Mouse (Mus musculus): ENCODE measurements around the gene Slc3a2. TPM values are rescaled to one million over a fixed set of nuclear protein-coding genes. Genes with fewer than 3 reads are reported as not detected.

Gene Slc3a2
- polyA plus RNA-seq, 1 experiment from 2014 or later = 157 TPM

GRCm38 (mm10) chr19:8663911-8664421, 59.2 kb downstream of the Slc3a2 start:
- 43% methylated on average over 10 of the region's 10 CpGs for WGBS
- Histone ChIP-seq H3K4me3 (replicated peaks; ENCODE audit: low read depth, low read length) (no peak overlapping the region), H3K4me1 (ENCODE audit: control insufficient read depth, insufficient read depth, low read length) (0 out of 2 replicates have a peak, but pooled peaks cover 5% of the 10 kb centered on the region), H3K4me2 (ENCODE audit: low read length) (no peak overlapping the region), H3K27me3 (ENCODE audit: control insufficient read depth, insufficient read depth, low read length) (peaks cover 4% of the 10 kb centered on the region), H3K27ac (replicated peaks; ENCODE audit: low read depth, low read length) (no peak overlapping the region), H3K9ac (replicated peaks; ENCODE audit: low read length) (no peak overlapping the region), H3K9me3 (ENCODE audit: control insufficient read depth, low read length) (no peaks in the 10 kb centered on the region), H3K36me3 (ENCODE audit: control insufficient read depth, insufficient read depth, low read length) (no peaks in the 10 kb centered on the region)
- ATAC-seq (ENCODE audit: low FRiP score, low TSS enrichment) (no peak), DNase-seq (no peak)

- H3K27me3 ChIP-seq (ENCODE audit: control insufficient read depth, insufficient read depth, low read length) = peaks cover 4% of the 10 kb centered on the region
- no peaks in the 10 kb centered on the region for H3K9me3 ChIP-seq (ENCODE audit: control insufficient read depth, low read length)
- no peak for ATAC-seq (ENCODE audit: low FRiP score, low TSS enrichment)
- no peaks in the 10 kb centered on the region for H3K36me3 ChIP-seq (ENCODE audit: control insufficient read depth, insufficient read depth, low read length)
- H3K4me3 ChIP-seq (replicated peaks; ENCODE audit: low read depth, low read length) = peak within 1 kb of the TSS; percentile 45
- 0 out of 2 replicates have a peak, but pooled peaks cover 5% of the 10 kb centered on the region for H3K4me1 ChIP-seq (ENCODE audit: control insufficient read depth, insufficient read depth, low read length)
- H3K4me2 ChIP-seq (ENCODE audit: low read length) = peak within 1 kb of the TSS; percentile 96
- no peak within 1 kb of the TSS for H3K27ac ChIP-seq (replicated peaks; ENCODE audit: low read depth, low read length)
- no peak for DNase-seq
- no peak within 1 kb of the TSS for H3K9ac ChIP-seq (replicated peaks; ENCODE audit: low read length)
- 74% methylated on average over 9 of the region's 9 CpGs for WGBS
Observed at GRCm38 (mm10) chr19:8663360-8663839, 59.8 kb downstream of the Slc3a2 start, which contains the start of gene Chrm1. TSS of gene Chrm1 (plus strand) at chr19:8663789.

- H3K9me3 ChIP-seq (ENCODE audit: control insufficient read depth, low read length) = no peaks in the 10 kb centered on the region
- whole genome bisulfite sequencing = 4% methylated on average over 11 of the region's 11 CpGs
- peaks cover 4% of the 10 kb centered on the region for H3K27me3 ChIP-seq (ENCODE audit: control insufficient read depth, insufficient read depth, low read length)
- 0 out of 2 replicates have a peak overlapping the region, but pooled peaks have one; percentile 52 for H3K27ac ChIP-seq (replicated peaks; ENCODE audit: low read depth, low read length)
- 0 out of 2 replicates have a peak, but pooled peaks cover 5% of the 10 kb centered on the region for H3K4me1 ChIP-seq (ENCODE audit: control insufficient read depth, insufficient read depth, low read length)
- H3K36me3 ChIP-seq (ENCODE audit: control insufficient read depth, insufficient read depth, low read length) = no peaks in the 10 kb centered on the region
- DNase-seq = peak; percentile 83
- H3K4me2 ChIP-seq (ENCODE audit: low read length) = peak overlapping the region; percentile 96
- H3K9ac ChIP-seq (replicated peaks; ENCODE audit: low read length) = peak overlapping the region; percentile 62
- peak; percentile 62 for ATAC-seq (ENCODE audit: low FRiP score, low TSS enrichment)
- peak overlapping the region; percentile 45 for H3K4me3 ChIP-seq (replicated peaks; ENCODE audit: low read depth, low read length)
Observed at GRCm38 (mm10) chr19:8662337-8662736, 60.8 kb downstream of the Slc3a2 start.

GRCm38 (mm10) chr19:8661821-8662307, 61.3 kb downstream of the Slc3a2 start:
- H3K9me3 ChIP-seq (ENCODE audit: control insufficient read depth, low read length) = no peaks in the 10 kb centered on the region
- peak overlapping the region; percentile 45 for H3K4me3 ChIP-seq (replicated peaks; ENCODE audit: low read depth, low read length)
- peak; percentile 76 for ATAC-seq (ENCODE audit: low FRiP score, low TSS enrichment)
- H3K9ac ChIP-seq (replicated peaks; ENCODE audit: low read length) = peak overlapping the region; percentile 62
- H3K36me3 ChIP-seq (ENCODE audit: control insufficient read depth, insufficient read depth, low read length) = no peaks in the 10 kb centered on the region
- peak; percentile 79 for DNase-seq
- 0 out of 2 replicates have a peak, but pooled peaks cover 5% of the 10 kb centered on the region for H3K4me1 ChIP-seq (ENCODE audit: control insufficient read depth, insufficient read depth, low read length)
- WGBS = under 1% methylated on average over 35 of the region's 35 CpGs
- H3K4me2 ChIP-seq (ENCODE audit: low read length) = peak overlapping the region; percentile 96
- peak overlapping the region; percentile 52; the same call in 1 of the 2 replicates for H3K27ac ChIP-seq (replicated peaks; ENCODE audit: low read depth, low read length)
- peaks cover 4% of the 10 kb centered on the region for H3K27me3 ChIP-seq (ENCODE audit: control insufficient read depth, insufficient read depth, low read length)

Small RNA genes within 50 kb of the gene (microRNA-seq; reads per million reads assigned to microRNA genes)
- gene Mir6992 = not detected

Other genes with a start within 250 kb of the Slc3a2 start
- gene Slc22a8, start 132.1 kb downstream of the Slc3a2 start, polyA plus RNA-seq (2014; fragmentation: Nextera tagmentation; extraction: Ambion mirVana) = 4.5 and 6.4 TPM in 2 replicates
- gene Slc22a6, start 105.3 kb downstream of the Slc3a2 start, polyA plus RNA-seq (2014; fragmentation: Nextera tagmentation; extraction: Ambion mirVana) = 8.0 TPM in 1 of 2 replicates, not detected in the other
- gene Chrm1, start 59.6 kb downstream of the Slc3a2 start, polyA plus RNA-seq (2014; fragmentation: Nextera tagmentation; extraction: Ambion mirVana) = 0.19 and 0.45 TPM in 2 replicates
- 89.1 and 95.7 TPM in 2 replicates for gene Wdr74, start 12.5 kb upstream of the Slc3a2 start, polyA plus RNA-seq (2014; fragmentation: Nextera tagmentation; extraction: Ambion mirVana)
- gene 1700092M07Rik, start 17.3 kb upstream of the Slc3a2 start, polyA plus RNA-seq (2014; fragmentation: Nextera tagmentation; extraction: Ambion mirVana) = 0.97 and 1.1 TPM in 2 replicates
- 102 and 110 TPM in 2 replicates for gene Stx5a, start 18.0 kb upstream of the Slc3a2 start, polyA plus RNA-seq (2014; fragmentation: Nextera tagmentation; extraction: Ambion mirVana)
- 146 and 171 TPM in 2 replicates for gene Nxf1, start 33.7 kb upstream of the Slc3a2 start, polyA plus RNA-seq (2014; fragmentation: Nextera tagmentation; extraction: Ambion mirVana)
- gene Tmem223, start 47.6 kb upstream of the Slc3a2 start, polyA plus RNA-seq (2014; fragmentation: Nextera tagmentation; extraction: Ambion mirVana) = 270 and 278 TPM in 2 replicates
- 24.8 and 32.4 TPM in 2 replicates for gene Tmem179b, start 51.1 kb upstream of the Slc3a2 start, polyA plus RNA-seq (2014; fragmentation: Nextera tagmentation; extraction: Ambion mirVana)
- gene Taf6l, start 63.0 kb upstream of the Slc3a2 start, polyA plus RNA-seq (2014; fragmentation: Nextera tagmentation; extraction: Ambion mirVana) = 18.0 and 21.0 TPM in 2 replicates
- gene Polr2g, start 75.2 kb upstream of the Slc3a2 start, polyA plus RNA-seq (2014; fragmentation: Nextera tagmentation; extraction: Ambion mirVana) = 156 and 165 TPM in 2 replicates
- 7.2 and 7.9 TPM in 2 replicates for gene Zbtb3, start 79.2 kb upstream of the Slc3a2 start, polyA plus RNA-seq (2014; fragmentation: Nextera tagmentation; extraction: Ambion mirVana)
- gene Ttc9c, start 96.0 kb upstream of the Slc3a2 start, polyA plus RNA-seq (2014; fragmentation: Nextera tagmentation; extraction: Ambion mirVana) = 37.5 and 55.8 TPM in 2 replicates
- gene Hnrnpul2, start 96.6 kb upstream of the Slc3a2 start, polyA plus RNA-seq (2014; fragmentation: Nextera tagmentation; extraction: Ambion mirVana) = 8.8 and 9.6 TPM in 2 replicates
- gene AC129217.1, start 106.4 kb upstream of the Slc3a2 start, polyA plus RNA-seq (2014; fragmentation: Nextera tagmentation; extraction: Ambion mirVana) = not detected in 2 replicates
- gene Bscl2, start 114.1 kb upstream of the Slc3a2 start, polyA plus RNA-seq (2014; fragmentation: Nextera tagmentation; extraction: Ambion mirVana) = 78.2 and 98.7 TPM in 2 replicates
- 466 and 598 TPM in 2 replicates for gene Gng3, start 115.8 kb upstream of the Slc3a2 start, polyA plus RNA-seq (2014; fragmentation: Nextera tagmentation; extraction: Ambion mirVana)
- 0.28 and 0.62 TPM in 2 replicates for gene Lrrn4cl, start 127.4 kb upstream of the Slc3a2 start, polyA plus RNA-seq (2014; fragmentation: Nextera tagmentation; extraction: Ambion mirVana)
- gene Ubxn1, start 148.1 kb upstream of the Slc3a2 start, polyA plus RNA-seq (2014; fragmentation: Nextera tagmentation; extraction: Ambion mirVana) = 139 and 154 TPM in 2 replicates
- 61.3 and 62.6 TPM in 2 replicates for gene Uqcc3, start 157.6 kb upstream of the Slc3a2 start, polyA plus RNA-seq (2014; fragmentation: Nextera tagmentation; extraction: Ambion mirVana)
- gene Lbhd1, start 160.4 kb upstream of the Slc3a2 start, polyA plus RNA-seq (2014; fragmentation: Nextera tagmentation; extraction: Ambion mirVana) = 34.9 and 38.0 TPM in 2 replicates
- not detected in 2 replicates for gene Gm49403, start 160.6 kb upstream of the Slc3a2 start, polyA plus RNA-seq (2014; fragmentation: Nextera tagmentation; extraction: Ambion mirVana)
- 40.4 and 43.1 TPM in 2 replicates for gene 1810009A15Rik, start 165.5 kb upstream of the Slc3a2 start, polyA plus RNA-seq (2014; fragmentation: Nextera tagmentation; extraction: Ambion mirVana)
- 0.30 TPM in 1 of 2 replicates, not detected in the other for gene Gm49416, start 165.6 kb upstream of the Slc3a2 start, polyA plus RNA-seq (2014; fragmentation: Nextera tagmentation; extraction: Ambion mirVana)
- 28.2 and 31.1 TPM in 2 replicates for gene Ints5, start 169.6 kb upstream of the Slc3a2 start, polyA plus RNA-seq (2014; fragmentation: Nextera tagmentation; extraction: Ambion mirVana)
- 59.0 and 83.3 TPM in 2 replicates for gene Ganab, start 174.7 kb upstream of the Slc3a2 start, polyA plus RNA-seq (2014; fragmentation: Nextera tagmentation; extraction: Ambion mirVana)
- 75.0 and 83.5 TPM in 2 replicates for gene B3gat3, start 197.0 kb upstream of the Slc3a2 start, polyA plus RNA-seq (2014; fragmentation: Nextera tagmentation; extraction: Ambion mirVana)
- 1.4 TPM in 2 replicates for gene Rom1, start 206.0 kb upstream of the Slc3a2 start, polyA plus RNA-seq (2014; fragmentation: Nextera tagmentation; extraction: Ambion mirVana)
- gene Eml3, start 206.2 kb upstream of the Slc3a2 start, polyA plus RNA-seq (2014; fragmentation: Nextera tagmentation; extraction: Ambion mirVana) = 4.3 and 5.5 TPM in 2 replicates
- gene Mta2, start 218.5 kb upstream of the Slc3a2 start, polyA plus RNA-seq (2014; fragmentation: Nextera tagmentation; extraction: Ambion mirVana) = 38.0 and 62.2 TPM in 2 replicates
- 20.0 and 25.0 TPM in 2 replicates for gene Tut1, start 230.5 kb upstream of the Slc3a2 start, polyA plus RNA-seq (2014; fragmentation: Nextera tagmentation; extraction: Ambion mirVana)
- gene Eef1g, start 243.7 kb upstream of the Slc3a2 start, polyA plus RNA-seq (2014; fragmentation: Nextera tagmentation; extraction: Ambion mirVana) = 308 and 311 TPM in 2 replicates